Mouse (Mus musculus) heart, postnatal 0 days (tissue): Measurements from ENCODE around the gene Zbtb32.

Experiments used
- CTCF ChIP-seq: IDR thresholded peaks from 2 replicates; pipeline ENCODE4 v1.5.1; 2016; ENCODE audit warnings: antibody characterized with exemption, control low read depth, low read depth
- EP300 ChIP-seq: IDR thresholded peaks from 2 replicates; pipeline ENCODE4 v1.6.1; 2016; ENCODE audit warnings: antibody characterized with exemption, low read depth

DNA sequence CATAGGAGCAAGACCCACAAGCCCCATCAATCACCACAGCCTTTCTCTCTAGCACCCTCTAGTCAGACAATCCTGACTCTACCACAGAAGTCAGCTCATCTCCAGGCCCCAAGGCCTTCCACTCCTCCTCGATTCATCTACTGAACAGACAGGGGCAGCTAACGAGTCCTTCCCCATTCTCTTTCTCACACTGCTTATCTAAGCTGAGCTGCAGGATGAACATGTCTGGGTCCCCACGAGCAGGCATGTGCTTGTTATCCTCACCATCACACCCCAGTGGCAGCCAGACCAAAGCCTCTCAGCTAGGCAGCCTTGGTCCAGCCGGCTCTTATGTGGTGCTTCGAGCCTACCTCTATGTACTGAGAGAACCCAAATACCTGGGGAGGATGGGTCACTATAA lies 26.3 kb downstream of the Zbtb32 start:
- TF ChIP-seq CTCF (no peak), EP300 (no peak)
